ENCODE assay signal across 10 mouse cellular contexts in the genomic region with DNA sequence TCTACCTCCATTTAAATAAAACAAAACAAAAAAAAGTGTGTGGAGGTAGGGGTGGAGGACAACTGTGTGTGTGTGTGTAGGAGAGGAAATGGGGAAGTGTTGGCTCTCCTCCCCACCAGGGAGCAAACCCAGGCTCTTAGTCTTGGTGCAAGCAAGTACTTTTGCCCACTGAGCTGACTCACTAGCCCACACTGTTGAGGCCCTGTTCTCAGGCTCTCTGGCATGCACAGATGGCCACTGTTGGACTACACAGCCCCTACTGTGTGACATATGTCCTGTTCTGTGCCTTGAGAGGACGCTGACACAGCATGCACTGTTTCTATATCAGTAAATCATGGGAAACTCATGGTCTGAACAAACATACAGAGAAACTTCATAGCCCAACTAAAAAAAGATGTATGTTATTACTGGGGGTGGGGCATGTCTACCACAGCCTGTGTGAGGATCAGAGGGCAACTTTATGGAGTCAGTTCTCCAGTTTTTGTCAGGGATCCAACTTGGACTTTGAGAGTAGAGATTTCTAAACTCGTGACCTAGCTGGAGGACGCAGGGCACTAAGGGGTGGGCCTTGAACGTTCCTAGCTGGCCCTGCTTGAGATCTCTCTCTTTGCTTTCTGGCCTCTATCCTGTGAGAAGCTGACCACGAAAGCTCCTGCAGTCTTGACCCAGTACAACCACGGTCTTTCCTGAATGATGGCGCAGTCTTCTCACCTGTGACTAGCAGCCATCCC. TPM values are rescaled to one million over a fixed set of nuclear protein-coding genes. Genes with fewer than 3 reads are reported as not detected.
A peak's percentile ranks its signal among the peaks of the same experiment; 100 is the strongest.
DNase-seq lines count a peak whose midpoint lies in the region; ATAC-seq and TF ChIP-seq lines count a peak whose summit lies in the region.
"Had no signal": no experiment of that assay in that cellular context is flagged by ENCODE, and none has a peak within 500 bp of the region (broad histone marks: within the 10 kb centered on the region; RNA-seq: fewer than 3 reads in every experiment).

No protein-coding gene starts in this region.

- no peaks in the 10 kb centered on the region for H3K27me3 ChIP-seq in hindbrain, embryonic 14.5 days (ENCODE audit: control insufficient read depth, insufficient read depth, low read length)
- H3K27me3 ChIP-seq in hindbrain, embryonic 11.5 days (ENCODE audit: control insufficient read depth, insufficient read depth, low read length) = no peaks in the 10 kb centered on the region
- H3K27me3 ChIP-seq in liver, embryonic 14.5 days (ENCODE audit: control insufficient read depth, insufficient read depth, low read length) = no peaks in the 10 kb centered on the region
- H3K27me3 ChIP-seq: embryonic facial prominence, embryonic 15.5 days had no signal

- no peak overlapping the region for H3K4me3 ChIP-seq in hindbrain, embryonic 14.5 days (replicated peaks; ENCODE audit: low read length)
- no peak overlapping the region for H3K4me3 ChIP-seq in hindbrain, embryonic 11.5 days (ENCODE audit: low read depth, low read length)
- H3K4me3 ChIP-seq in liver, embryonic 14.5 days (ENCODE audit: insufficient read depth in 1 of 2, low read depth in 2 of 2, low read length in 2 of 2) = no peak overlapping the region
- H3K4me3 ChIP-seq: embryonic facial prominence, embryonic 15.5 days; myocyte had no signal

- TF ChIP-seq CTCF in liver, embryonic 14.5 days (IDR thresholded peaks at IDR 0.05; ENCODE audit: low read depth) = no peak

- peaks cover 52% of the 10 kb centered on the region for H3K36me3 ChIP-seq in hindbrain, embryonic 14.5 days (replicated peaks; ENCODE audit: control insufficient read depth, insufficient read depth)
- peaks cover 18% of the 10 kb centered on the region for H3K36me3 ChIP-seq in hindbrain, embryonic 11.5 days (ENCODE audit: control insufficient read depth, insufficient read depth, low read length)
- peaks cover 18% of the 10 kb centered on the region for H3K36me3 ChIP-seq in liver, embryonic 14.5 days (replicated peaks; ENCODE audit: control insufficient read depth, insufficient read depth, low read depth)

- H3K9ac ChIP-seq in hindbrain, embryonic 14.5 days = no peak overlapping the region
- H3K9ac ChIP-seq in hindbrain, embryonic 11.5 days (ENCODE audit: low read depth, low read length) = no peak overlapping the region
- no peak overlapping the region for H3K9ac ChIP-seq in liver, embryonic 14.5 days (replicated peaks)
- H3K9ac ChIP-seq: embryonic facial prominence, embryonic 15.5 days had no signal

- no peak for TF ChIP-seq EP300 in liver, embryonic 14.5 days (IDR thresholded peaks at IDR 0.05; ENCODE audit: low read depth)

- H3K9me3 ChIP-seq in hindbrain, embryonic 14.5 days (ENCODE audit: control insufficient read depth, low read length) = no peaks in the 10 kb centered on the region
- no peaks in the 10 kb centered on the region for H3K9me3 ChIP-seq in hindbrain, embryonic 11.5 days (ENCODE audit: control insufficient read depth, low read length)
- H3K9me3 ChIP-seq in liver, embryonic 14.5 days (ENCODE audit: control insufficient read depth, low read length) = no peaks in the 10 kb centered on the region
- H3K9me3 ChIP-seq: embryonic facial prominence, embryonic 15.5 days had no signal

- WGBS in hindbrain, embryonic 14.5 days = 83% methylated on average over 7 of the region's 7 CpGs
- WGBS in hindbrain, embryonic 11.5 days = 87% methylated on average over 7 of the region's 7 CpGs
- 62% methylated on average over 7 of the region's 7 CpGs for WGBS in liver, embryonic 14.5 days (ENCODE audit: insufficient replicate concordance)

- no peak for DNase-seq in hindbrain, embryonic 14.5 days (ENCODE audit: low spot score)
- DNase-seq in hindbrain, embryonic 11.5 days (ENCODE audit: low spot score) = no peak
- DNase-seq in brain, adult 2 months (ENCODE audit: low read depth, low spot score) = peak; percentile 94
- peak; percentile 67 for DNase-seq in fibroblast of lung, adult 2 months (ENCODE audit: low read depth)
- no peak for DNase-seq in liver, embryonic 14.5 days (ENCODE audit: low read depth in 3 of 3, low spot score in 3 of 3)
- no peak for DNase-seq in heart, adult 9 months (ENCODE audit: low spot score in 2 of 2)
- DNase-seq in testis, postnatal 14 days (ENCODE audit: low spot score) = no peak

- no peak overlapping the region for H3K4me2 ChIP-seq in hindbrain, embryonic 14.5 days (replicated peaks)
- no peak overlapping the region for H3K4me2 ChIP-seq in hindbrain, embryonic 11.5 days (replicated peaks; ENCODE audit: low read depth, low read length)
- no peak overlapping the region for H3K4me2 ChIP-seq in liver, embryonic 14.5 days (ENCODE audit: low read depth)
- H3K4me2 ChIP-seq: embryonic facial prominence, embryonic 15.5 days had no signal

- no peaks in the 10 kb centered on the region for H3K4me1 ChIP-seq in hindbrain, embryonic 14.5 days (replicated peaks; ENCODE audit: control insufficient read depth, insufficient read depth, low read length)
- H3K4me1 ChIP-seq in hindbrain, embryonic 11.5 days (replicated peaks; ENCODE audit: control insufficient read depth, insufficient read depth, low read length) = no peaks in the 10 kb centered on the region
- peaks cover 5 to 10% of the 10 kb centered on the region in 2 experiments for H3K4me1 ChIP-seq in liver, embryonic 14.5 days (replicated peaks; ENCODE audit: control insufficient read depth in 2 of 2, insufficient read depth in 2 of 2, low read length in 1 of 2)

- peak overlapping the region; percentile 20; the same call in 1 of the 2 replicates for H3K27ac ChIP-seq in hindbrain, embryonic 14.5 days
- no peak overlapping the region for H3K27ac ChIP-seq in hindbrain, embryonic 11.5 days (ENCODE audit: low read depth, low read length)
- peak overlapping the region; percentile 23; the same call in 1 of the 2 replicates for H3K27ac ChIP-seq in liver, embryonic 14.5 days
- H3K27ac ChIP-seq: embryonic facial prominence, embryonic 15.5 days had no signal

- no peak for ATAC-seq in hindbrain, embryonic 14.5 days (ENCODE audit: low FRiP score)
- no peak for ATAC-seq in hindbrain, embryonic 11.5 days (ENCODE audit: low FRiP score)
- ATAC-seq in liver, embryonic 14.5 days (ENCODE audit: insufficient read depth) = 0 out of 2 replicates have a peak, but pooled peaks have one; percentile 4
- no peak for ATAC-seq in erythroblast, adult 5-6 weeks (replicated peaks; ENCODE audit: low FRiP score, poor library complexity, severe bottlenecking)

RNA-seq across cellular contexts. Expression of gene Ccdc8, which starts 10.9 kb away (rescaled TPM):
- 4.4 and 5.4 TPM in 2 replicates for polyA plus RNA-seq in hindbrain, embryonic 14.5 days (2014; fragmentation: Nextera tagmentation; extraction: Ambion mirVana)
- polyA plus RNA-seq in hindbrain, embryonic 11.5 days (2014; fragmentation: Nextera tagmentation; extraction: Ambion mirVana) = 6.2 and 11.0 TPM in 2 replicates
- 2.0 and 2.7 TPM in 2 replicates for polyA plus RNA-seq in liver, embryonic 14.5 days (2012; rRNA removed)
- 1.5 and 2.3 TPM in 2 replicates for polyA plus RNA-seq in liver, embryonic 14.5 days (2014; fragmentation: Nextera tagmentation; extraction: Ambion mirVana)
- total RNA-seq in erythroblast, adult 5-6 weeks (2015; ENCODE audit: low replicate concordance) = 0.19 TPM in 1 of 2 replicates, not detected in the other
- total RNA-seq in erythroblast, adult 5-6 weeks (2017; ENCODE audit: low replicate concordance) = 0.14 and 1.0 TPM in 2 replicates

RNA-seq across cellular contexts. Expression of gene Gm42372, which starts 20.5 kb away (rescaled TPM):
- 7.6 and 7.8 TPM in 2 replicates for polyA plus RNA-seq in hindbrain, embryonic 14.5 days (2014; fragmentation: Nextera tagmentation; extraction: Ambion mirVana)
- 1.5 and 1.7 TPM in 2 replicates for polyA plus RNA-seq in hindbrain, embryonic 11.5 days (2014; fragmentation: Nextera tagmentation; extraction: Ambion mirVana)
- 0.01 and 0.02 TPM in 2 replicates for polyA plus RNA-seq in liver, embryonic 14.5 days (2012; rRNA removed)
- polyA plus RNA-seq in liver, embryonic 14.5 days (2014; fragmentation: Nextera tagmentation; extraction: Ambion mirVana) = 0.03 and 0.04 TPM in 2 replicates
- not detected in 2 replicates for total RNA-seq in erythroblast, adult 5-6 weeks (2015; ENCODE audit: low replicate concordance)
- 0.28 TPM in 1 of 2 replicates, not detected in the other for total RNA-seq in erythroblast, adult 5-6 weeks (2017; ENCODE audit: low replicate concordance)
- polyA plus RNA-seq: myocyte had no signal

RNA-seq across cellular contexts. Expression of gene Ppp5c, which starts 24.3 kb away (rescaled TPM):
- 123 and 129 TPM in 2 replicates for polyA plus RNA-seq in hindbrain, embryonic 14.5 days (2014; fragmentation: Nextera tagmentation; extraction: Ambion mirVana)
- 96.9 and 97.3 TPM in 2 replicates for polyA plus RNA-seq in hindbrain, embryonic 11.5 days (2014; fragmentation: Nextera tagmentation; extraction: Ambion mirVana)
- 61.7 and 68.3 TPM in 2 replicates for polyA plus RNA-seq in liver, embryonic 14.5 days (2012; rRNA removed)
- 38.5 and 42.8 TPM in 2 replicates for polyA plus RNA-seq in liver, embryonic 14.5 days (2014; fragmentation: Nextera tagmentation; extraction: Ambion mirVana)
- total RNA-seq in erythroblast, adult 5-6 weeks (2015; ENCODE audit: low replicate concordance) = 14.0 and 21.3 TPM in 2 replicates
- total RNA-seq in erythroblast, adult 5-6 weeks (2017; ENCODE audit: low replicate concordance) = 10.6 and 18.9 TPM in 2 replicates

RNA-seq across cellular contexts. Expression of gene Pnmal1, which starts 43.9 kb away (rescaled TPM):
- polyA plus RNA-seq in hindbrain, embryonic 14.5 days (2014; fragmentation: Nextera tagmentation; extraction: Ambion mirVana) = 52.1 and 63.2 TPM in 2 replicates
- polyA plus RNA-seq in hindbrain, embryonic 11.5 days (2014; fragmentation: Nextera tagmentation; extraction: Ambion mirVana) = 17.6 and 19.5 TPM in 2 replicates
- 0.01 and 0.03 TPM in 2 replicates for polyA plus RNA-seq in liver, embryonic 14.5 days (2012; rRNA removed)
- 0.03 TPM in 1 of 2 replicates, not detected in the other for polyA plus RNA-seq in liver, embryonic 14.5 days (2014; fragmentation: Nextera tagmentation; extraction: Ambion mirVana)
- not detected in 2 replicates for total RNA-seq in erythroblast, adult 5-6 weeks (2015; ENCODE audit: low replicate concordance)
- total RNA-seq in erythroblast, adult 5-6 weeks (2017; ENCODE audit: low replicate concordance) = not detected in 2 replicates

RNA-seq across cellular contexts. Expression of gene Hif3a, which starts 58.8 kb away (rescaled TPM):
- 4.9 and 6.9 TPM in 2 replicates for polyA plus RNA-seq in hindbrain, embryonic 14.5 days (2014; fragmentation: Nextera tagmentation; extraction: Ambion mirVana)
- polyA plus RNA-seq in hindbrain, embryonic 11.5 days (2014; fragmentation: Nextera tagmentation; extraction: Ambion mirVana) = 4.8 and 4.9 TPM in 2 replicates
- polyA plus RNA-seq in liver, embryonic 14.5 days (2012; rRNA removed) = 9.8 and 12.2 TPM in 2 replicates
- polyA plus RNA-seq in liver, embryonic 14.5 days (2014; fragmentation: Nextera tagmentation; extraction: Ambion mirVana) = 22.8 and 23.9 TPM in 2 replicates
- 0.42 and 0.58 TPM in 2 replicates for total RNA-seq in erythroblast, adult 5-6 weeks (2015; ENCODE audit: low replicate concordance)
- total RNA-seq in erythroblast, adult 5-6 weeks (2017; ENCODE audit: low replicate concordance) = 0.17 TPM in 1 of 2 replicates, not detected in the other

Comparison
In these comparisons a context has a peak if more than half of its experiments do, and no peak if none do; other contexts are left out.
1. DNase-seq: peak in brain, adult 2 months (single experiment) and fibroblast of lung, adult 2 months (single experiment); none in hindbrain, embryonic 14.5 days (single experiment), hindbrain, embryonic 11.5 days (single experiment), liver, embryonic 14.5 days (0 of 3), heart, adult 9 months (0 of 2) and testis, postnatal 14 days (single experiment).